Mouse (Mus musculus) intestine, embryonic 16.5 days (tissue): Measurements from ENCODE around the gene Pgap3. TPM values are rescaled to one million over a fixed set of nuclear protein-coding genes. Genes with fewer than 3 reads are reported as not detected.

Source experiments
- ATAC-seq: fragments of 200-750 bp; cut with Nextera tagmentation; 2 replicates; pipeline ENCODE4 v1.8.0; 2017; ENCODE audit warnings: moderate TSS enrichment, moderate library complexity
- H3K27ac ChIP-seq: fragments of 300-500 bp; sonication (generic); 2 replicates; pipeline ENCODE4 v1.5.1; 2014; ENCODE audit warnings: mild to moderate bottlenecking, low read length
- H3K27me3 ChIP-seq: fragments of 300-500 bp; sonication (generic); replicated peaks from 2 replicates; pipeline ENCODE4 v1.6.1; 2014; ENCODE audit warnings: low read length, control low read depth, mixed read lengths; ENCODE audit not compliant: control insufficient read depth, insufficient read depth
- H3K36me3 ChIP-seq: fragments of 300-500 bp; sonication (generic); 2 replicates; pipeline ENCODE4 v1.6.1; 2014; ENCODE audit warnings: low read length, control low read depth; ENCODE audit not compliant: control insufficient read depth, insufficient read depth
- H3K4me1 ChIP-seq: fragments of 300-500 bp; sonication (generic); 2 replicates; pipeline ENCODE4 v1.6.1; 2014; ENCODE audit warnings: low read length, control low read depth, mixed read lengths; ENCODE audit not compliant: control insufficient read depth, insufficient read depth
- H3K4me2 ChIP-seq: fragments of 300-500 bp; sonication (generic); 2 replicates; pipeline ENCODE4 v1.6.1; 2014; ENCODE audit warnings: low read depth, low read length, control low read depth
- H3K4me3 ChIP-seq: fragments of 300-500 bp; sonication (generic); 2 replicates; pipeline ENCODE4 v1.5.1; 2014; ENCODE audit warnings: mild to moderate bottlenecking, low read length
- H3K9ac ChIP-seq: fragments of 300-500 bp; sonication (generic); 2 replicates; pipeline ENCODE4 v1.6.1; 2014; ENCODE audit warnings: low read depth, low read length
- H3K9me3 ChIP-seq: fragments of 300-500 bp; sonication (generic); 2 replicates; pipeline ENCODE4 v1.6.1; 2016; ENCODE audit warnings: low read length, control low read depth; ENCODE audit not compliant: control insufficient read depth
- WGBS: fragments of 180-500 bp; shearing (Covaris S2); extraction: QIAGEN DNeasy Blood & Tissue Kit; methylation state at CpG from one replicate; pipeline ENCODE4 v1.1.7; 2014; 5-methylcytosine and 5-hydroxymethylcytosine counted together
- polyA plus RNA-seq: library from polyadenylated mRNA; unstranded; fragments of >200 nt; fragmentation: Nextera tagmentation; extraction: Ambion mirVana; gene quantifications from 2 replicates; pipeline ENCODE4 v1.2.1, GENCODE M21; 2015

Pgap3 gene
- polyA plus RNA-seq, 1 experiment from 2014 or later: 19.5 TPM

DNA sequence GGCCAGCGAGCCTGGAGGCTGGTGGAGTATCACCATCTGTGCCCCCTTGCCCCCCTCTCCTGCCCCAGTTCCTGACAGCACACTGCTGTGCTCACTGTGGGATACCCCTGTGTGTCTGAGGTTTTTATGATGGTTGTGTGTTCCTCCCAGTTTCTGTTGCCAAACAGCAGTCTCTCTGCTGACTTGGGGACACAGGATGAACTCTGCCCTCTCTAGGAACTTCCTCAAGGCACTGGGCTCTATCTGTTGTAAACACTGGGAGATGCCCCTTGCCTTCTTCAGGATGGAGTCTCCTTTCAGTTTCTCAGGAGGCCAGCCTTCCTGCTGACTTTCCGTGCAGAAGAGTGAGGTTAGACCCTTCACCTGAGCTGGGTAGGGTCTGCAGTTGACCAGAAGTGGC lies 13.9 kb upstream of the Pgap3 start:
- Histone ChIP-seq H3K27me3 (no peaks in the 10 kb centered on the region), H3K36me3 (no peaks in the 10 kb centered on the region), H3K4me3 (peak overlapping the region; percentile 96), H3K9me3 (no peaks in the 10 kb centered on the region), H3K4me1 (peaks cover 58% of the 10 kb centered on the region), H3K27ac (peak overlapping the region; percentile 95), H3K4me2 (peak overlapping the region; percentile 74), H3K9ac (peak overlapping the region; percentile 95)
- ATAC-seq: peak; percentile 24
- WGBS: 17% methylated on average over 2 of the region's 2 CpGs

GRCm38 (mm10) chr11:98413731-98414130 lies 13.4 kb upstream of the Pgap3 start:
- Histone ChIP-seq H3K4me3 (peak overlapping the region; percentile 96), H3K36me3 (no peaks in the 10 kb centered on the region), H3K4me2 (peak overlapping the region; percentile 74), H3K27ac (peak overlapping the region; percentile 95), H3K9me3 (no peaks in the 10 kb centered on the region), H3K4me1 (peaks cover 61% of the 10 kb centered on the region), H3K27me3 (no peaks in the 10 kb centered on the region), H3K9ac (peak overlapping the region; percentile 95)
- WGBS: 20% methylated on average over 7 of the region's 7 CpGs
- ATAC-seq: peak; percentile 13

- H3K36me3 ChIP-seq: no peaks in the 10 kb centered on the region
- peak overlapping the region; percentile 74 for H3K4me2 ChIP-seq
- no peaks in the 10 kb centered on the region for H3K9me3 ChIP-seq
- peak overlapping the region; percentile 95 for H3K9ac ChIP-seq
- peak; percentile 19; the same call in 1 of the 2 replicates for ATAC-seq
- H3K27ac ChIP-seq: peak overlapping the region; percentile 95
- peaks cover 56% of the 10 kb centered on the region for H3K4me1 ChIP-seq
- WGBS: under 1% methylated on average over 40 of the region's 40 CpGs
- H3K27me3 ChIP-seq: no peaks in the 10 kb centered on the region
- H3K4me3 ChIP-seq: peak overlapping the region; percentile 96
Measured at GRCm38 (mm10) chr11:98412797-98413301, 12.6 kb upstream of the Pgap3 start.

- under 1% methylated on average over 46 of the region's 49 CpGs for WGBS
- Histone ChIP-seq H3K27ac (peak within 1 kb of the TSS; percentile 95), H3K4me1 (peaks cover 52% of the 10 kb centered on the region), H3K4me3 (peak within 1 kb of the TSS; percentile 96), H3K4me2 (peak within 1 kb of the TSS; percentile 74), H3K27me3 (no peaks in the 10 kb centered on the region), H3K36me3 (no peaks in the 10 kb centered on the region), H3K9me3 (no peaks in the 10 kb centered on the region), H3K9ac (peak within 1 kb of the TSS; percentile 95)
- ATAC-seq: peak; percentile 85
Measured at GRCm38 (mm10) chr11:98412273-98412796, 12.0 kb upstream of the Pgap3 start, which contains the start of gene Erbb2. Erbb2 (plus strand) TSS chr11:98412470.

DNA sequence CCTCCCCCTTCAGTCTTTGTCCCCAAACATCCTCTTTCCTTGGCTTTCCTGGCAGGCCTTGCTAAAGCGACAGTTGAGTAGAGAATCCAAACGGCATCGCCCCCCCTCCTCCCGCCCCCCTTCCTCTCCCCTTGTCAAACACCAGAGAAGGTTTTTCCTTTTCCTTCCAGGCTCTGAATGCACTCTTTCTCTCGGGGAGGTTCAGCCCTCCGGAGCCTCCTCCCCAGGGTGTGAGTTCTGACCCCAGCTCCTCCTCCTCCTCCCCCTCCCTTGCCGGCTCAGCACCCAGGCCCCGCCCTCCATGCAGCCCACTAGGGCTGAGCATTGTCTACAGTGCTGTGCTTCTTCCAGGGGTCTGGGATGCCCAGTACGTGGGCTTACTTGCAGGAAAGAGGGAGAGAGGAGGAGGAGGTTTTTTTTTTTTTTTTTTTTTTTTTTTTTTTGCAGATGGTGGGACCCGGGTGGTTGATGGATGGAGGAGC lies 9.1 kb upstream of the Pgap3 start:
- Histone ChIP-seq H3K4me3 (no peak overlapping the region), H3K4me2 (peak overlapping the region; percentile 41), H3K36me3 (no peaks in the 10 kb centered on the region), H3K9ac (peak overlapping the region; percentile 49), H3K4me1 (peaks cover 28% of the 10 kb centered on the region), H3K27me3 (no peaks in the 10 kb centered on the region), H3K9me3 (no peaks in the 10 kb centered on the region), H3K27ac (peak overlapping the region; percentile 72)
- ATAC-seq: peak; percentile 27; the same call in 1 of the 2 replicates
- WGBS: 5% methylated on average over 10 of the region's 10 CpGs

DNA sequence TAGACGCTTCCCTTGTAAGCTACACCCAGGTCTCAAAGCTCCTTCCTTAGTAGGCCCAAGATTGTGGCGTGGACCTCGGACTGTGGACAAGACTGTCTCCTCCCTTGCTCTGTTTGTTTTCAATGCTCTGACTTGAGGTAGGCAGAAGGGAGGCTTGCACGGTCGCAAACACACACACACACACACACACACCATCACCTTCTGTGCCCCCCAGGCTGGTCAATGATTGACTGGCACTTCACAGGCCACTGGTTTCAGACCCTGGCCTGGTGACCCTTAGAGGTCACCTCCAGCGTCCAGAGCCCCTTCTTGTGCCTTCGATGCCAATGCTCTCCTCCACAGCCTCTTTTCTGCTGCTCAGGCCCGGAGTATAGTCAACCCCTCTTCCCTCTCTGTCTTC lies 8.6 kb upstream of the Pgap3 start:
- Histone ChIP-seq H3K4me3 (no peak overlapping the region), H3K4me1 (peaks cover 23% of the 10 kb centered on the region)
- ATAC-seq: peak; percentile 20; the same call in 1 of the 2 replicates

GRCm38 (mm10) chr11:98406621-98407020 lies 6.3 kb upstream of the Pgap3 start:
- Histone ChIP-seq H3K9ac (no peak overlapping the region), H3K27ac (no peak overlapping the region), H3K36me3 (no peaks in the 10 kb centered on the region), H3K27me3 (no peaks in the 10 kb centered on the region), H3K4me1 (peaks cover 14% of the 10 kb centered on the region), H3K9me3 (no peaks in the 10 kb centered on the region), H3K4me2 (no peak overlapping the region), H3K4me3 (no peak overlapping the region)
- WGBS: 73% methylated on average over 6 of the region's 6 CpGs
- ATAC-seq: no peak

More for the DNA sequence above, 8.6 kb upstream of the Pgap3 start:
- H3K27ac ChIP-seq: peak overlapping the region; percentile 72
- WGBS: 29% methylated on average over 8 of the region's 8 CpGs
- no peaks in the 10 kb centered on the region for H3K36me3 ChIP-seq
- H3K9ac ChIP-seq: peak overlapping the region; percentile 49
- H3K4me2 ChIP-seq: peak overlapping the region; percentile 41
- H3K9me3 ChIP-seq: no peaks in the 10 kb centered on the region
- no peaks in the 10 kb centered on the region for H3K27me3 ChIP-seq

DNA sequence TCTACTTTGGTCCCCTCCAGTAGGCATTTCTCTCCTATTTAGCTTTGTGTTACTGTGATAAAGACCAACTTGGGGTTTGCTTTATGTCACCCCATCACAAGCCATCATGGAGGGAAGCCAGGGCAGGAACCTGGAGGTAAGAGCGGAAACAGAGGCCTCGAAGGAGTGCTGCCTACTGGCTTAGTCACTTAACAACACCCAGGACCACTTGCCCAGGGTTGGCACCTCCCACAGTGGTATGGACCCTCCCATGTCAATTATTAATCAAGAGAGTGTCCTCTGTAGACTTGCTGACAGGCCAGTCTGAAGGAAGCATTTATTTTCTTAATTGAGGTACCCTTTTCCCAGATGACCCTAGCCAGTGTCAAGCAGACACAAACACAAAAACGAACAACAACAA lies 526 bp upstream of the Pgap3 start:
- Histone ChIP-seq H3K27me3 (no peaks in the 10 kb centered on the region), H3K36me3 (no peaks in the 10 kb centered on the region), H3K9me3 (no peaks in the 10 kb centered on the region), H3K4me2 (peak overlapping the region; percentile 80), H3K4me1 (peaks cover 15% of the 10 kb centered on the region; the same call in 1 of the 2 replicates), H3K4me3 (peak overlapping the region; percentile 79), H3K9ac (peak overlapping the region; percentile 90), H3K27ac (peak overlapping the region; percentile 100)
- ATAC-seq: peak; percentile 71
- WGBS: 44% methylated on average over 3 of the region's 3 CpGs

- H3K36me3 ChIP-seq: no peaks in the 10 kb centered on the region
Measured at GRCm38 (mm10) chr11:98397946-98398345, 2.3 kb downstream of the Pgap3 start.

More at GRCm38 (mm10) chr11:98397946-98398345, 2.3 kb downstream of the Pgap3 start:
- peaks cover 32% of the 10 kb centered on the region for H3K4me1 ChIP-seq
- H3K27me3 ChIP-seq: no peaks in the 10 kb centered on the region
- no peak for ATAC-seq
- H3K27ac ChIP-seq: no peak overlapping the region
- no peak overlapping the region for H3K9ac ChIP-seq
- WGBS: 90% methylated on average over 7 of the region's 7 CpGs
- no peaks in the 10 kb centered on the region for H3K9me3 ChIP-seq
- no peak overlapping the region for H3K4me3 ChIP-seq
- H3K4me2 ChIP-seq: no peak overlapping the region
